Mouse (Mus musculus) limb, embryonic 12.5 days (tissue): Measurements from ENCODE around the gene Hexa. TPM values are rescaled to one million over a fixed set of nuclear protein-coding genes. Genes with fewer than 3 reads are reported as not detected.
A peak's percentile ranks its signal among the peaks of the same experiment; 100 is the strongest.

ENCODE experiments used
- ATAC-seq: fragments of 200-750 bp; cut with Nextera tagmentation; 2 replicates; pipeline ENCODE4 v1.8.0; 2017; ENCODE audit warnings: low read depth, moderate TSS enrichment; ENCODE audit not compliant: insufficient number of reproducible peaks, insufficient read depth, low FRiP score, low TSS enrichment
- H3K27ac ChIP-seq: fragments of 300-500 bp; sonication (generic); 2 replicates; pipeline ENCODE4 v1.5.1; 2016; ENCODE audit warnings: mild to moderate bottlenecking, moderate library complexity
- H3K27me3 ChIP-seq: fragments of 300-500 bp; sonication (generic); 2 replicates; pipeline ENCODE4 v1.6.1; 2016; ENCODE audit warnings: mild to moderate bottlenecking, moderate library complexity
- H3K36me3 ChIP-seq: fragments of 300-500 bp; sonication (generic); 2 replicates; pipeline ENCODE4 v1.6.1; 2016; ENCODE audit warnings: mild to moderate bottlenecking, moderate library complexity
- H3K4me1 ChIP-seq: fragments of 300-500 bp; sonication (generic); replicated peaks from 2 replicates; pipeline ENCODE4 v1.6.1; 2016
- H3K4me2 ChIP-seq: fragments of 300-500 bp; sonication (generic); 2 replicates; pipeline ENCODE4 v1.6.1; 2016; ENCODE audit warnings: mild to moderate bottlenecking, moderate library complexity
- H3K4me3 ChIP-seq: fragments of 300-500 bp; sonication (generic); replicated peaks from 2 replicates; pipeline ENCODE4 v1.5.1; 2016; ENCODE audit warnings: mild to moderate bottlenecking
- H3K9ac ChIP-seq: fragments of 300-500 bp; sonication (generic); replicated peaks from 2 replicates; pipeline ENCODE4 v1.6.1; 2016; ENCODE audit warnings: mild to moderate bottlenecking, moderate library complexity
- H3K9me3 ChIP-seq: fragments of 300-500 bp; sonication (generic); 2 replicates; pipeline ENCODE4 v1.6.1; 2016; ENCODE audit warnings: mild to moderate bottlenecking, moderate library complexity
- WGBS: fragments of 180-500 bp; shearing (Covaris S2); methylation state at CpG from one replicate; pipeline ENCODE4 v1.1.7; 2016; 5-methylcytosine and 5-hydroxymethylcytosine counted together
- polyA plus RNA-seq: library from polyadenylated mRNA; unstranded; fragments of >200 nt; fragmentation: Nextera tagmentation; extraction: Ambion mirVana; gene quantifications from 2 replicates; pipeline ENCODE4 v1.2.1, GENCODE M21; 2016

The Hexa gene
- polyA plus RNA-seq, 1 experiment from 2014 or later = 49.7 TPM

DNA sequence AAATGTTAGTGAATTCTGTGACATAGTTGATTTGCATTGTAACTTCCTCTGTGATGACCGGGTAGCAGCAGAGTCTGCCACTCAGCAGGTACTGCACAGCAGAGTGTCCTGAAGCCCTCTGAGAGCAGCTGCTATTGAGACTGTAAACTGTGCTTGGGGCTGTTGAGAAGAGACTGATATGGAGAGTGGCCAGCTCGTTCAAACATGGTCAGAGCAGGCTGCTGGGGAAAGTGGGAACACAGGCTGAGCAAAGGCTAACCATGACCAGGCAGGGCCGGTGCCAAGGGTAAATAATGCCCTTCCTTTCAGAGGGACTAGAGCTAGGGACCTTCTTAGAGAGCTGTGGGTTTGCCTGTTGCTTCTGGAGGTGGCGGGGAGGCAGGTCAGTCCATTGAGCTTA lies 14.4 kb downstream of the Hexa start:
- Histone ChIP-seq H3K36me3 (peaks cover 45% of the 10 kb centered on the region), H3K27ac (no peak overlapping the region), H3K4me2 (no peak overlapping the region), H3K9ac (no peak overlapping the region), H3K4me1 (no peaks in the 10 kb centered on the region), H3K4me3 (no peak overlapping the region), H3K9me3 (no peaks in the 10 kb centered on the region), H3K27me3 (no peaks in the 10 kb centered on the region)
- 89% methylated on average over 4 of the region's 4 CpGs for WGBS
- no peak for ATAC-seq

DNA sequence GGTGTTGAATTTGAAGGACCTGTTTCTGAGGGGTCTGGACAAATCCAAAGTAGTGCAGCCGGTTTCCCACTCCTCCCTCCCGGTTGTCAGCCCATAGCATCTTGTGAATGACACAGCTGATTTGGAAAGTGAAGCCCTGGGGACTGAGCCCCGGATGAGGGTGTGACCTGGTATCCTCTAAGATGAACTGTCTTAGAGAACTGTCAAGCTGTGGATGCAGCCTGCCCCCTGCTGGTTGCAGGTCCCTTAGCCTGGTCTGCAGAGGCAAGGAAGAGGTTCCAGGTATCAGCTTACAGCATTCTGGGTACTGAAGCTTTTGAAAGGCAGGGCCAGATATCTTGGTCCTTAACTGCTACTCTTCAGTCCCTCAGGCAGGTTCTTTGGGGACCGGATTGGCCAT lies 26.3 kb downstream of the Hexa start:
- 0 out of 2 replicates have a peak, but pooled peaks have one; percentile 55 for ATAC-seq
- Histone ChIP-seq H3K4me2 (no peak overlapping the region), H3K9ac (no peak overlapping the region), H3K9me3 (no peaks in the 10 kb centered on the region), H3K27ac (no peak overlapping the region), H3K4me1 (0 out of 2 replicates have a peak, but pooled peaks cover 3% of the 10 kb centered on the region), H3K36me3 (peaks cover 47% of the 10 kb centered on the region), H3K27me3 (no peaks in the 10 kb centered on the region), H3K4me3 (no peak overlapping the region)
- 34% methylated on average over 4 of the region's 4 CpGs for WGBS

GRCm38 (mm10) chr9:59567111-59567510 lies 27.8 kb downstream of the Hexa start:
- 0 out of 2 replicates have a peak, but pooled peaks cover 3% of the 10 kb centered on the region for H3K4me1 ChIP-seq
- no peak overlapping the region for H3K27ac ChIP-seq
- H3K36me3 ChIP-seq = peaks cover 32% of the 10 kb centered on the region
- WGBS = 33% methylated on average over 6 of the region's 6 CpGs
- ATAC-seq = no peak
- no peak overlapping the region for H3K9ac ChIP-seq
- H3K9me3 ChIP-seq = no peaks in the 10 kb centered on the region
- no peak overlapping the region for H3K4me2 ChIP-seq
- no peak overlapping the region for H3K4me3 ChIP-seq
- H3K27me3 ChIP-seq = no peaks in the 10 kb centered on the region

- no peaks in the 10 kb centered on the region for H3K36me3 ChIP-seq
- 0 out of 2 replicates have a peak, but pooled peaks cover 3% of the 10 kb centered on the region for H3K4me1 ChIP-seq
- no peak overlapping the region for H3K4me2 ChIP-seq
- 89% methylated on average over 2 of the region's 2 CpGs for WGBS
- no peak overlapping the region for H3K9ac ChIP-seq
- H3K9me3 ChIP-seq = no peaks in the 10 kb centered on the region
- ATAC-seq = no peak
- H3K27ac ChIP-seq = no peak overlapping the region
- peaks cover 18% of the 10 kb centered on the region for H3K27me3 ChIP-seq
- H3K4me3 ChIP-seq = no peak overlapping the region
Observed at GRCm38 (mm10) chr9:59571852-59572251, 32.5 kb downstream of the Hexa start.

GRCm38 (mm10) chr9:59577401-59577800 lies 38.1 kb downstream of the Hexa start:
- H3K9ac ChIP-seq = no peak overlapping the region
- no peak overlapping the region for H3K27ac ChIP-seq
- H3K9me3 ChIP-seq = no peaks in the 10 kb centered on the region
- no peaks in the 10 kb centered on the region for H3K36me3 ChIP-seq
- peaks cover 50% of the 10 kb centered on the region for H3K27me3 ChIP-seq
- no peak for ATAC-seq
- H3K4me3 ChIP-seq = peak overlapping the region; percentile 44
- H3K4me2 ChIP-seq = peak overlapping the region; percentile 67
- H3K4me1 ChIP-seq = peaks cover 11% of the 10 kb centered on the region; the same call in 1 of the 2 replicates
- WGBS = 18% methylated on average over 13 of the region's 13 CpGs

GRCm38 (mm10) chr9:59577844-59578504 lies 38.6 kb downstream of the Hexa start, which contains the start of gene Celf6:
Gene Celf6, plus strand, starts transcription at chr9:59577917.
- Histone ChIP-seq H3K9ac (no peak within 1 kb of the TSS), H3K9me3 (no peaks in the 10 kb centered on the region), H3K27ac (no peak within 1 kb of the TSS), H3K36me3 (no peaks in the 10 kb centered on the region), H3K4me3 (peak within 1 kb of the TSS; percentile 44), H3K4me1 (peaks cover 11% of the 10 kb centered on the region; the same call in 1 of the 2 replicates), H3K4me2 (peak within 1 kb of the TSS; percentile 67), H3K27me3 (peaks cover 51% of the 10 kb centered on the region)
- ATAC-seq = peak; percentile 97
- WGBS = 1% methylated on average over 59 of the region's 61 CpGs

GRCm38 (mm10) chr9:59578505-59578867 lies 39.1 kb downstream of the Hexa start:
- peak overlapping the region; percentile 67 for H3K4me2 ChIP-seq
- no peaks in the 10 kb centered on the region for H3K9me3 ChIP-seq
- peak overlapping the region; percentile 44 for H3K4me3 ChIP-seq
- H3K27me3 ChIP-seq = peaks cover 51% of the 10 kb centered on the region
- no peak overlapping the region for H3K9ac ChIP-seq
- H3K4me1 ChIP-seq = peaks cover 11% of the 10 kb centered on the region; the same call in 1 of the 2 replicates
- H3K27ac ChIP-seq = no peak overlapping the region
- no peaks in the 10 kb centered on the region for H3K36me3 ChIP-seq
- ATAC-seq = no peak; the same call in 1 of the 2 replicates
- 0% methylated on average over 20 of the region's 20 CpGs for WGBS

DNA sequence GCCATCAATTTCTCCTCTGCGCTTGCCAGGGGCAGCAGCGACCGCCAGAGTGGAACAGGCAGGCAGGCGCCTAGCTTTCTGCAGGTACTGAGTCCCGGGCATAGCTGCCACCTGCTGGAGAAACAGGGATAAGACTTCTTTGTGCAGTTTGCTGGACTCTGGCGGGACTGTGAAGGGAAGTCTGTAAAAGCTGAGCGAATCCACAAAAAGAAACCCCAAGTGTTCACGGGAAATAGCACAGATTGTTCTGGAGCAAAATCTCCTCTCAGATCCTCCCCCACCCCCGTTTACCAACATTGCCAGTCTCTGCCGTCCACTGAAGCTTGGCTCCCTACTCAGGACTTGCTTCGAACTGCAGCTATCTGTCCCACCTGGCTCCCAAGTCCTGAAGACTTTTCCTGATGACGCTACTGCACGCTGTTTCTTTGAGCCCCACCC lies 45.5 kb downstream of the Hexa start:
- ATAC-seq = no peak; the same call in 1 of the 2 replicates
- Histone ChIP-seq H3K4me2 (peak overlapping the region; percentile 58), H3K36me3 (no peaks in the 10 kb centered on the region), H3K9ac (peak overlapping the region; percentile 59), H3K27me3 (peaks cover 28% of the 10 kb centered on the region), H3K27ac (no peak overlapping the region), H3K4me3 (peak overlapping the region; percentile 35), H3K4me1 (0 out of 2 replicates have a peak, but pooled peaks cover 5% of the 10 kb centered on the region), H3K9me3 (no peaks in the 10 kb centered on the region)
- WGBS = 5% methylated on average over 13 of the region's 13 CpGs

DNA sequence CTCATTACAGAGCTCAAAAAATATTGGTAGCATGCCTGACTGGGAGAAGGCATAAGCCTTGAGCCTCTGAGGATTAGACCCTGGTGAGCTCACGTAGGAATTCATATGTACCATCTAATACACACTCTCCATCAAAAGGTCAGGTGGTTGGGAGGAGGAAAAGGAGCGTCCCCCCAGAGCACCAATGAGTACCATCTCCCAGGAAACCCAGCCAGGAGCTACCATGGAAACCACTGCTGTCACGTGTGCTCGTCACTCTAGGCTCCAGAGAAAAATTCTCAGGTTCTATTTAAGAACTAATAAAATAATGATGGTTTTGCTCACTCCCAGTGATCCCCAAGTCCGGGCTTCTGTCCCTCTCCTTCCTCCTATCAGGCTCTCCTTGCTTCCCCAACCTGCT lies 48.9 kb downstream of the Hexa start:
- Histone ChIP-seq H3K4me1 (0 out of 2 replicates have a peak, but pooled peaks cover 5% of the 10 kb centered on the region), H3K27me3 (peaks cover 18% of the 10 kb centered on the region), H3K4me3 (no peak overlapping the region), H3K36me3 (no peaks in the 10 kb centered on the region), H3K4me2 (no peak overlapping the region), H3K9ac (no peak overlapping the region), H3K27ac (no peak overlapping the region), H3K9me3 (no peaks in the 10 kb centered on the region)
- no peak for ATAC-seq
- 78% methylated on average over 5 of the region's 5 CpGs for WGBS

- ATAC-seq = no peak
Observed at GRCm38 (mm10) chr9:59588710-59589671, 49.7 kb downstream of the Hexa start.

More at GRCm38 (mm10) chr9:59588710-59589671, 49.7 kb downstream of the Hexa start:
- Histone ChIP-seq H3K9ac (no peak overlapping the region), H3K4me1 (0 out of 2 replicates have a peak, but pooled peaks cover 5% of the 10 kb centered on the region), H3K4me3 (no peak overlapping the region), H3K4me2 (no peak overlapping the region), H3K36me3 (no peaks in the 10 kb centered on the region), H3K9me3 (no peaks in the 10 kb centered on the region), H3K27ac (no peak overlapping the region), H3K27me3 (peaks cover 18% of the 10 kb centered on the region)
- 45% methylated on average over 12 of the region's 12 CpGs for WGBS
